Mouse (Mus musculus) lung, adult 18-20 months (tissue): ENCODE results near the gene Tmem39b.
"Not testable (repeated sequence)": the region's sequence is repeated elsewhere in the genome, so short reads cannot be mapped to it uniquely, and the experiment has no call there.

Experiments used
- DNase-seq, 2 experiments: peaks; one replicate each; pipeline ENCODE4 v3.0.0; 2022; ENCODE audit warnings: mixed read lengths in 2 of 2

Gene Tmem39b

DNA sequence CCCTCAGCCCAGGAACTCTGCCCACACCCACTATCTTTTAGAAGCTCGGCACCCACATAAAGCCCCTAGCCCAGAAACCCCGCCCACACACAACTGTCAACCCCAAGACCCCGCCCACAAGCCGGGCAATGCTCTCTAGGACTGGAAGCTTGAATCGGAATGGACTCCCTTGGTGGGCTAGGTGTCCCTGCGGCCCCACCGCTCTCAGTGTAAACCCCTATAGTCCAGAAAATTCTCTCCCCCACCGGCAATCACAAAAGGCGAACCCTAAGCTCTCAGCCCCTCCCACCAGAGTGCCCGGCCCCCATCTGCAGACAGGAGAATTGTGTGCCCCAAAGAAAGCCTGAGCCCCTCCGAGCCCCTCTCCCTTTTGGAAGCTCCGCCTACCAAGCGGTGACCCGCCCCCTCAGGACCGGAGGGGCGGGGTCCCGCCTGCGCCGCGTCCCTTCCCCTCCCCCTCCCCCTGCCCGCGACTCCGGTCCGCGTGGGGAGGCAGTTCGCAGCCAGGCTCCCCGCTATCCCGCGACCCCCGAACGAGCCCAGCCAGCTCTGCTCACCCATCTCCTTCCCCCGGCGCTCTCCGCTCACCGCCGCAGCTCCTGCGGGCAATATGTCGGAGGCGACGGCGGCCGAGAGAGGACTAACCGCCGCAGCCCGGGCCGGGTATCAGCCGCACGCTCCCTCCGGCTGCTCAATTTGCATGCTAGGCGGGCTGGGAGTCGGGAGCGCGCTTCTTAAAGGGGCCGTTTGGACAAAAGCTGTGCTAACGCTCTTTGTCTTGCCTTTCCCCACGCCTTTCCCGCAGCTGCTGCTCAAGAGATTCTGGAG, at the start of gene Tmem39b:
Tmem39b (minus strand) TSS at position 681 of the 828 bp plus-strand sequence.
- peak; percentile 92 to 93 for DNase-seq

DNA sequence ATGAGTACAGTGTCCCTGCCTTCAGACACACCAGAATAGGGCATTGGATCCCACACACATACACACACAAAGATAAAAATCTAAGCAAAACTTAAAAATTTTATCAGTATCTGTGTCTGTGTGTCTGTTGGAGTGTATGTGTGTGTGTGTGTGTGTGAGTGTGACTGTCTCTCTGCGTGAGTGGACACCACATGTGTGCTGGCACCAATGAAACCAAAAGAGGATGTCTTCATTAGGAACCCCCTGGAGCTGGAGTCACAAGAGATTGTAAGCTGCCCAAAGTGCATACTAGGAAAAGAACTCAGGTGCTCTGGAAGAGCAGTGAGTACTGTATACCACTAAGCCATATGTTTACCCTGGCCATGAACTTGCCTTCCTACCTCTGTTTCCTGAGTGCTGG, 49.5 kb upstream of the Tmem39b start:
- no peak for DNase-seq

DNA sequence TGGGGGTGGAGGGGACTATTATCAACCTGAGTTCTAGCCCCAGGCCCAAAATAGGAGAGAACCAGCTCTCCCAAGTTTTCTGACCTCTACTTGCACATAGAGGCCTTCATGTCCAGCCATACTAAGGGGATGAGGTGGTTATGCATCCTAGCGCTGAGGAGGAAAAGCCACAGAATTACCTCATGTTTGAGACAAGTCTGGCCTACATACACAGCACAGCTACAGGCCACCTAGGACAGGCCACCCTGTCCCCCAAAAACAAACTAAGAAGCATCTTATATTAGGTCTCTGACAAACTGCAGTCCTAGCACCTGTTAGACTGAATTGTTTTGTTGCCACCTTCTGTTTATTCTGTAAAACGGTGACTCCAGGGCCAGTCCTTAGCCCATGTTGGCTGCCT, 46.9 kb upstream of the Tmem39b start:
- no peak for DNase-seq

DNA sequence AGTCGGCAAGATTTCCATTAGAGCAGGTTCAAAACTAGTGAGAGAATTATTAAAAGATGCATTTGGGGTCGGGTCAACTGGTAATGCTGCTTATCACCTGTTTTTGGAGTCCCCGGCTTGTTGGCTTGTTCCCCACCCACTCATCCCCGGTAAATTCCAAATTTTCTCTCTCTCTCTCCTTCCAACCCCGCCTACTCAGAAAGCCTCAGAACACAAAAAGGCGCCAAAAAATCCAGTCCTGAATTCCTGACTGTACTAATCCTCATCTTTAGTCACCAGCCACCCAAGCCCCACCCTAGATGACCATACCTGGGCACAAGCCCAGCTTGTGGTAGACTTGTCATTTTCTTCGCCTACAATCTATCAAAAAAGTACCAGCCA, 46.4 kb upstream of the Tmem39b start:
- peak; percentile 13 to 20 for DNase-seq

DNA sequence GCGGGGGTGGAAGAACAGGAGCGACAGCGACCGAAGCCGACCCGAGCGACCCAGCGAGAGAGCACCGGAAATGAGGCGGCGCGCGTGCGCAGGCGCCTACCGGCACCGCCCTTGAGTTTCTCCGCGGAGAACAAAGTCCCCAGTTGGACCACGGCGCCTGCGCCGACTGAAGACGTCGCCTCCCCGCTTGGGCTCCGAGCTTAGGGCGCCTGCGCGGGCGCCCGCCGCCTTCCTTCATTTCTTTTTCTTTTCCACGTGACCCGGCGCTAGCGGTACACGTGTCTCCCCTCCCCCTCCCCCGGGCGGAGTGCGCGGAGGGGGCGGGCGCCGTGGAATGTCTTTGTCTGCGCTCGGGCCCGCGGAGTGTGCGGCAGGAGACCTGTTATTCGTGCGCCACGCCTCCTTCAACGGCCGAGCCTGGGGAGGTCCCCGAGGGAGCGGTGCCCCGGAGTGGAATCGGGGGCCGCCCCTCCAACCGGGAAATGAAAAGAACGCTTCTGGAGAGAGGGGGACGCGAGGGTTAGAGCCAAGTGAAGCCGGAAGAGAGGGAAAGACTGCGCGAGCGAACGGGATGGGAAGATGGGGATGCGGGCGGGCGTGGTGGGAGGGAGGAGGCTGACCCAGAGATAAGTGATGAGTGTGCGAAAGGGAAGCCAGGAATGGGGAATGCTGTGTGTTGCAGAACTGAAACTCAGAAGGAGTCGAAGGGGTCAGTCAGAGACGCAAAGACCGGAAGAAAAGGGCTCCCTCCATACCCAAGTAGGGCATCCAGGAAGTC, 45.8 kb upstream of the Tmem39b start, which contains the start of gene Khdrbs1:
Khdrbs1 (minus strand) TSS at position 72 of the 778 bp plus-strand sequence.
- peak; percentile 96 to 98 for DNase-seq

DNA sequence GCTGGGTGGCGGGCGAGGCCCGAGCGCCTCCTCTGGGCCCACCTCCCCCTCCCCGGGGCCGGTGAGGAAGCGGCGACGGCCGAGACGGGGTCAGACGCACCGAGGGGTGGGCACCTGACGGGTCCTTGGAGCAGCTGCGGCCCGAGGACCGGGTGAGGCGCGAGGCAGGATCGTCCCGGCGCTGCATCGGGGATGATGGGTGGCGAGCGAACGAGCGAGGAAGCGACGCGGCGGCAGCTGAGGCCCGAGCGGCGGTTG, 45.3 kb upstream of the Tmem39b start:
- no peak for DNase-seq

DNA sequence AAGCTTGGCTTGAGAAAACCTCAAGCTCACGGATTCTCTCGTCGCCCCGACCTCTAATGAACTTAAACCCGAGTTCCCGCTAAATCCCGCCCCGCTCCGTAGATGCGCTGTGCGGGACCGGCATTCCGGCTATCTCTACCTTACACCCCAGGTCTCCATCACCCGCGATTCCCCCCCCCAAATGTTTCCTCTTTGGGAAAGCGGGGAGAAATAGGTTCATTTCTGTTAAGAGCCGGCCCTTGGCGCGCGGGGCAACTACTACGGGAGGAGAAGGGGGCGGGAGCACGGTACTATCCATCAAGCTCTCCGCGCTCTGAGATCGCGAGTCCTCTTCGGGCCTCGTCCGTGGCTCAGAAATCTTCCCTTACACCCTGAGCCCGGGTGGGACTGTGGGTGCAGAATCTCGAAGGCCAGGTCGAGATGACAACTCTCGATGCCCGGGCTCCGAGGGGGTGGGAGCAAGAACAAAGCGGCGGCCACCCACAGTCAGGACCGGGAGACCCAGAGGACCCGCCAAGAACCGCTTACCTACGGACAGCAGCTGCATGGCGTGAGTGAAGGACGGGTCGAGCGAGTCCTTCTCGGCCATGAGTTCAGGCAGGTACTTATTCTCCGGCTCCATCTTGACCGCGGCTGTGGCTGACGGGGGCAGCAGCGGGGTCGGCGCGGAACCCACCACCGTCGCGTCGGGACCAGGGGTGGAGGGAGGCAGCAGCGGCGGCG, 44.8 kb upstream of the Tmem39b start:
- peak; percentile 33 to 44 for DNase-seq

DNA sequence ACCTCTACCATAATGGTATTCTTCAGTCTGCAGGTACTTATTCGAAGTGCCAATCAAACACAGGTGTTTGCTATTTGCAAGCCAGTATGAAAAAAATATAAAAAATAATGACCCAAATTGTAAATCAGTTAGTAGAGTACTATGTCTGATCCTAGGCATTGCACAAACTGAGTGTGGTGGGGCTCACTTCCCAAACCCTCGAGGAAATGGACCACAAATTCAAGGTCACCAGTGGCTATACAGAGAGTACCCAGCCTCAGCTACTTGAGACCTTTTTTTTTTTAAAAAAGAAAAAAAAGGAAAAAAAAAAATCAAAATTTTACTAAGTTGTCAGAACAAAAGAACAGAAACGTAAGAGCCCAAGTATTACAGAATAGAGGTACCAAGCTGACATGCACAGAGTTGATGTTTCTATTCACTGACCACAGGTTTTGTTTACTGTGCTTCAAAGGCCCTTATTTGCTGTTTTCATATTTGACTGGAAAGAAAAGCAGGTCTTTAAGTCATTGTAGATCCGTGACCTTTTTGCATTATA, 42.5 kb upstream of the Tmem39b start:
- no peak for DNase-seq

DNA sequence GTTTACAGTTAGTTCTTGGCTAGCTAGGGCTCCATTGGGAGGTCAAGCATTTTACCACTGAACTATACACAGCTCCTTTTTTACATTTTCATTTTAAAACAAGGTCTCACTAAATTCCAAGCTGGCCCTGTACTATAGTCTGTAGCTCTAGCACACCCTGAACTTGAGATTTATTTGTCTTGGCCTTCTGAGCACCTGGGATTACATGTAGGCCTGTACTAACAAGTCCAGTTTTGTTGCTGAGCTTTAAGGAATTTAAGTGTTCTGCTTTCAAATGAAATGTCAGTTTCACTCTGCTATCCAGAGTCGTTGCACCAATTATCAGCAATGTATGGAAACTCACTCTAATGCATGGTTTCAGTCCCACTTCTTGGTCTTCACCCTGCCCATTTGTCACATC, 39.5 kb upstream of the Tmem39b start:
- DNase-seq, result no peak

DNA sequence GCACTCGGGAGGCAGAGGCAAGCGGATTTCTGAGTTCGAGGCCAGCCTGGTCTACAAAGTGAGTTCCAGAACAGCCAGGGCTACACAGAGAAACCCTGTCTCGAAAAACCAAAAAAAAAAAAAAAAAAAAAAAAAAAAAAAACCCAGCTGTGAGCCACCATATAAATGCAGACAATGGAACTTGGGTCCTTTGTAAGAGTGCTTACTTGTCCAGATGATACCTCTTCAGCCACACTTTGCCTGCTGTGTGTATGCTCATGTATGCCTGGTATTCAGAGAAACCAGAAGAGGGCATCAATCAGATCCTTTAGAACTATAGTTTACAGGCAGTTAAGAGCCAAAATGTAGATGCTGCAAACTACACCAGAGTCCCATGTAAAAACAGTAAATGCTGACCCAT, 38.8 kb upstream of the Tmem39b start:
- DNase-seq, result not testable (repeated sequence)

DNA sequence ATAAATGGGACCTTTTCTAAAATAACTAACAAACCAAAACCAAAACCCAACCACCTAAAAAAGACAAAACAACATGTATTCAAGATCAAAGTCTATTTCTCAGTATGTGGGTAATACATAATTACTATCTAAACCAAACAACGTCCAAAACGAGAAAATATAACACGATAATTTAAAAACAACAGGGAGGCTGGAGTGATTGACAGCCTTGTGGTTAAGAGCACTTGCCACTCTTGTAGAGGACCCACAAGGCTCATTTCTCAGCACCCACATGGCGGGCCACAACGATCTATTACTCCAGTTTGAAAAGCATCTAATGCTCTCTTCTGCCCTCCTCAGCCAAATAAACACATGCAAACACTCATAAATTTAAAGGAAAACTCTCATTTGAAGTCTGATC, 34.8 kb upstream of the Tmem39b start:
- no peak for DNase-seq

DNA sequence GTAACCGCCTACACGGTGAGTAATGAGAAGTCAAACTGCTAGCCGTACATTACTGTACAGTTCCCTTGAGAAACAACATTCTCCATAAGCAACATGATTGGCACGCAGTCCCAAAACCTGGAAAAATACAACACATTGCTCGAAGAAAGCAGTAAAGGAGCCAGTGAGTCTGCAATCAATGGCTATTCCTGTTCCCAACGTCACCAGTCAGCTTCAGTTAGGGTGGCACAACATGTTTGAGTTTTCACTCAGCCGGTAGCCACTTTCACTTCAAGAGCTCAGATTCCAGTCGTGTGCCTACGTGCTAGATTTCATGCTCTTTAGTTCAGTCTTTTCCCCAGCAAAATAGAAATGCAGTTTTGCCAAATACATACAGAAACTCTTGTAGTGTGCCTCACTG, 19.7 kb upstream of the Tmem39b start:
- DNase-seq, result no peak

DNA sequence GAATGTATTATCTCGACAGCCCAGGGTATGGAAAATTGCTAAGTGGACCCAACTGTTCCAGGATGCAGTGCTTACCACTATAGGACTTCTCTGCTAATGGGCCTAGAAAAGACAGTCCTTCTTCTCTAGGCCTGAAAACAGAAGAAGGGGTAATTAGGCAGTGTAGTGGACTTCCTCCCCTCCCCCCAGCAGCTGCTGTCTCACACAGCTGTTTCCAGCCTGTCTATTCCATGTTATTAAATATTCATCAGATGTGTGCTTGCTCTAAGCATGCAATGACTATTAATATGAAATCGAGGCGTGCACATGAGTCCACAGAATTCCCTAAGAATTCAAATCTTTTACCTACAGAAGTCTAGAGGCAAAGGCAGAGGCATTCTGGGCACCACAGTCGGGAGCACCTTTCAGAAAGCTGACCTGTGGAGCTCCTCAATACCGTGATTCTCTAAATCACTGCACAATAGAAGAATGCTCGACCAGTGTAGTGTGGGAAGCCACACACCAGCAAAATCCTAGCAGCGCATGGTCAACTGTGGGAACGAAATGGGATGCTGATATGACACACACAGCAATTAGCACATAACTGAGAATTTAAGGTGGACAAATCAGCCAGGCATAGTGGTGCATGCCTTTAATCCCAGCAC, 13.0 kb upstream of the Tmem39b start:
- DNase-seq, result no peak

DNA sequence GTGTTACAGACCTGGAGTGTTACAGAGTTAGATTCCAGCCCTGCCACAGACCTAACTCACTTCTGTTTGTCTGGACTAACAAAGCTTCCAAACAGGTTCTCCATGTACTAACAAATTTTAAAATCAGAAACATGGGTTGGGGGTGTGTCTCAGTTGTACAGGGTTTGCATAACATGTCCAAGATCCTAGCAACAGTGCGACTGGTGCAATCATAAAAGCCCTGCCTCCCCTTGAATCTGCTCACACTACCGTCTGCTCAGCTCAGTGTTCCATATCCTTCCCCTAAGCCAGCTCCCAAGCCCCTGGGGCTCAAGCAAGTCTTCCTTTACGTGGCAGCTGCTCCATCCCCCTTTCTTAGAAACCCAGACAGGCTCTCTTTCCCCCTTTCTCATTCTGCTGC, 10.1 kb upstream of the Tmem39b start:
- no peak for DNase-seq

DNA sequence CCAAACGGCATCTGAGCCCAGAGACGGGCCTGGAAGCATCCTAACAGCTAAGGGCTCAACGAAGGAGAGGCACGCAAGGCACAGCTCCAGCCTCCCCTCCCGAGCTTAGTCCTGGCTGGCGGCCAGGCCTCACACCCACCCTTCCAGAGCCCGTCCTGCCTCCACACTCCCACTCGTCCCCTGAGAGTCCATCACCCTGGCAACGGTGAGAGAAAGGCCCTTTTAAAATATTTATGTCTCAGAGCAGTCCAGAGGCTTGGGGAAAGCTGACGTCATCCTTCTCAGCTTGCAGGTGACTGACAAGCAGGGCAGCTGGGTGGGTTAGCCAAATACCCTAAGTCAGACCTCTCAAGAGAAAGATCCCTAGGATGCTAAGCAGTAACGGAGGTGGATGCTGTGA, 5.8 kb upstream of the Tmem39b start:
- DNase-seq, result peak; percentile 35 to 36

DNA sequence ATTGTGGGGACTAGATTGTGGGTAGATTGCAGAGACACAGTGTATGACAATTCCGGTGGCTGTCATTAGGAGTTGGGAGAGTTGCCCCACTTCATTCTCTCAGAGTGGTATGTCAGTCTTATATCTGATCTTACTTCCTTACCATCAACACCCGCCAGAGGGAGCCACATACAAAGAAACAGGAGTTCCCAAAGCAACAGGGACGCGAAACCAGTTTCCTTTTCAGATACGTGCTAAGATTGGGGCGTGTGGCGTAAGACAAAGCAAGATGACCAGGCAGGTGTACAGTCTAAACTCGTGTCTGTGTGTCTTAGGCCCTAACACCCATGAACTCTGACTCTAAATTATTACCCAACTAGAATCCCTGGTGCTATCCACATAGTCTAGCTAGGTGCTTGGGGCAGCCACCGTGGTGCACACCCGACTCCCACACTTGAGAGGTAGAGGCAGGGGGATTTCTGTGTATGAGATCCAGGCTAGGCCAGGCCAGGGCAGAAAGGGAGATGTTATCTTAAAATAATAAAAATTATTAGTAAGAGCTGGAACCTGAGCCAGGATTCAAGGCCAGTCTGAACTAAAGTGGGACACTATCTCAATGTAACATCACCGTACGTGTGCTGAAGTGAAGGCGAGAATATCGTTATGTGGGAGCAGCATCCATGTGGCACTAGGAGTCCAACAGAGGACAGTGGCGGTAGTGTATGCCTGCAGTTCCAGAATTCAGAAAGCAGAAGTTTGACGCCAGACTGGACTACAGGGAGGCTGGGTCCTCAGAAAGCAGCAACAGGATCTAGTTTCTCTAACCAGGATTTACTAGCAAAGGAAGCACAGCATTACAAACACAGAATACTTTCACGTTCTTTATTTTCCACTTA, 5.1 kb upstream of the Tmem39b start:
- DNase-seq, result peak; percentile 78 to 90

DNA sequence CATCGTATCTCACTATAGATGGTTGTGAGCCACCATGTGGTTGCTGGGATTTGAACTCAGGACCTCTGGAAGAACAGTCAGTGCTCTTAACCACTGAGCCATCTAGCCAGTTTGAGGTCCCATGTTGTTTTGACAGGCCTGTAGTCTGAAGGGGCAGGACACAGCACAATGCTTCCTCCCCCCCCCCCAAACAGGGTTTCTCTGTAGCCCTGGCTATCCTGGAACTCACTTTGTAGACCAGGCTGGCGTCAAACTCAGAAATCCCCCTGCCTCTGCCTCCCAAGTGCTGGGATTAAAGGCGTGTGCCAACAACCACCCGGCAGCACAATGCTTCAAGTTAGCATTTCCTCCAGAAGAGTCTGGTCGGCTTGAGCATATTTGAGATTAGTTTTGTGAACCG, 4.0 kb upstream of the Tmem39b start:
- DNase-seq, result not testable (repeated sequence)

DNA sequence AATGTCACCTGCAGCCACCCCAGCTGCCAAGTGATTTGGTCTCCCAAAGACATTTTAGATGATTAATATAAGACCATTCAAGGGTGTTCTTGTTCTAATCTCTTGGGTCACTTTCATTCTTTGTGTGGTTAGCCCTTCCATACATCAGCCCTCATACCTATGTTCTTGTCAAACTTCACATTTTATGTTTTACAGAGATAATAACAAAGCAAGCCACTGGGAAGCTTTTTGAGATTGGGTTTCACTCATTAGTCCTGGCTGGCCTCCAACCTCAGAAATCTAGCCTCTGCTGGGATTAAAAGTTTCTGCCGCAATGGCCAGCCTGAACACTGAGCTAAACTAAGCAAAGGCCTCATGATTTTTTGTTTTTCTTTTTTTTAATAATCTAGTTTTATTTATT, 3.6 kb upstream of the Tmem39b start:
- no peak for DNase-seq

DNA sequence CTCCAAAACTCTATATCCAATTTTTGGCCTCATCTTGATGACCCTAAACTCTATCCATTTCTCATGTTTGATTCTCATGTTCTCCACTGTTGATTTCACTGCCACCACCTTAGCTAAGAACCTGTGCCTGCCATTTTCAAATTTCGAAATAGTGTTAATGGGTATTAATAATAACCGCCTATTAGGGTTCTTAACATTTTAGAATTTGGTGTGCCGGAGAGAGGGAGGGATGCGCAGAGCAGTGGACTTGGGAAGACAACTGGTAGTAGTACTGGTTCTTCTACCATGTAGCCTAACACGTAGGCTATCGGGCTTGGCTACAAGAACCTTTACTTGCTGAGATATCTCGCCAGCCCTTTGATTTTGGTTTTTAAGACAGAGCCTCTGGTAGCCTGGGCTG, 553 bp upstream of the Tmem39b start:
- no peak for DNase-seq

DNA sequence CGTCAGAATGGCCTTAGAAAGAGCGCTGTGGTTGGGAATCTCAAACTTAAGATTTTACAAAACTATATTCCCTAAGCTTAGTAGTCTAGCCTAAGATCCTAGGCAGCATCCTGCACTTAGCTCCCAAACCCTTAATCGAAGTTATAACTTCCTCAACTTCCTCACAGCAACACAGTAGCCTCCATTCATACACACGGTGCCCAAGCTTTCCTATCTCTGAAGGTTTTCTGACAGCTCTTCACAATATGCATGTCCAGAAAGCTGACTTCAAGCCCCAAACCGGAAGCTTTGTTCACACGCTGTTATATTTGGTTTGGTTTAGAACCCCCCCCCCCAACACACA, 852 bp downstream of the Tmem39b start:
- DNase-seq, result no peak

DNA sequence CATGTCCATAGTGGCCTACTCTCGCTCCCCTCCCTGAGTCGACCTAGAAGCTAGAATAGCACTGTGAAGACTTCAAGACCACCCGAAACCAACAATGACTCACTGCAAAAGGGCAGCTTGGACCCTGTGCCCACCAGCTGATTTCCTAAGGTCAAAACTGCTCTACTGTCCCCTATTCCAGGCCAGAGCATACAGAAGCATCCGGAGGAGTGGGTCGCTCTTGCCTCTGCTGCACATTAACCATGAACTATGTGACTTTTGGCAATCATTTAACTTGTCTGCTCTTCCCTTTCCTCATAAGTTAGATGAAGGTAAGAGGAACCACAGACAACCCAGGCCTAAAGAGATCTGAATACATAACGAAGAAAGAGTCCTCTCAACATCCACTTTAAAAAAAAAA, 12.1 kb downstream of the Tmem39b start:
- DNase-seq, result no peak

DNA sequence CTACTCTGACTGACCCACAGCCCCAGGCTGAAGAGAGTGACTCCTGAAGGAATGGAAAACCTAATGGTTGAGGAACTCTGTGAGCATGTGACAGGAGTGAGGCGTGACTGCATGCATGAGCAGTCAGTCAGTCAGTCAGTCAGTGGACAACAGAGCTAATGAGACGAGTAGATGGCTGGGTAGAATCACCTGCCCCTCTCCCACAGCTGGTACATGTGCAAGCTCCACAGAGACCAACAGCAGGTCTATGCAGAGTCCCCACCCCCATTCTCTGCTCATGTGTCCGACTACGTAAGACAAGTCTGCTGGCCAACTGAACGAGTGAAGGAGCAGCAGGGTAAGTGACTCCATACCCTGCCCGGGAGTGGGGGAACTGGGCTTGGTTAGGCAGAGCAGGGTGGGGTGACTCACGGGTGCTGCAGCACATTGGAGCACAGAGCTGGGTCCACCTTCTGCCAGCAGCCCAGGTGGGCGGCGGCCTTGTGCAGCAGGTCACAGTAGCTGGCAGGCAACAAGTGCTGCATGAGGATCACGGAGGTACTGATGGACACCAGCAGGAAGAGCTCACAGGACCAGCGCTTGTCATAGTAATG, 12.6 kb downstream of the Tmem39b start:
- no peak for DNase-seq
